Mouse (Mus musculus) hindbrain, embryonic 16.5 days (tissue): Measurements from ENCODE around the gene Nphs1. TPM values are rescaled to one million over a fixed set of nuclear protein-coding genes. Genes with fewer than 3 reads are reported as not detected.

Experiments used
- ATAC-seq: fragments of 200-750 bp; cut with Nextera tagmentation; 2 replicates; pipeline ENCODE4 v1.8.0; 2017; ENCODE audit warnings: moderate TSS enrichment, moderate library complexity
- H3K27ac ChIP-seq: fragments of 300-500 bp; sonication (generic); 2 replicates; pipeline ENCODE4 v1.5.1; 2014; ENCODE audit warnings: low read depth, mild to moderate bottlenecking, control low read depth, low read length, moderate library complexity
- H3K27me3 ChIP-seq: fragments of 300-500 bp; sonication (generic); replicated peaks from 2 replicates; pipeline ENCODE4 v1.6.1; 2014; ENCODE audit warnings: low read length; ENCODE audit not compliant: control insufficient read depth, insufficient read depth
- H3K36me3 ChIP-seq: fragments of 300-500 bp; sonication (generic); 2 replicates; pipeline ENCODE4 v1.6.1; 2014; ENCODE audit warnings: mild to moderate bottlenecking, low read length, moderate library complexity, mixed read lengths; ENCODE audit not compliant: control insufficient read depth, insufficient read depth
- H3K4me1 ChIP-seq: fragments of 300-500 bp; sonication (generic); 2 replicates; pipeline ENCODE4 v1.6.1; 2014; ENCODE audit warnings: low read depth, low read length; ENCODE audit not compliant: control insufficient read depth, insufficient read depth
- H3K4me2 ChIP-seq: fragments of 300-500 bp; sonication (generic); 2 replicates; pipeline ENCODE4 v1.6.1; 2014; ENCODE audit warnings: mild to moderate bottlenecking, low read length, control low read depth, moderate library complexity
- H3K4me3 ChIP-seq: fragments of 300-500 bp; sonication (generic); 2 replicates; pipeline ENCODE4 v1.5.1; 2014; ENCODE audit warnings: mild to moderate bottlenecking, low read length, control low read depth, moderate library complexity
- H3K9ac ChIP-seq: fragments of 300-500 bp; sonication (generic); 2 replicates; pipeline ENCODE4 v1.6.1; 2014; ENCODE audit warnings: low read depth, mild to moderate bottlenecking, control low read depth, low read length, moderate library complexity
- H3K9me3 ChIP-seq: fragments of 300-500 bp; sonication (generic); 2 replicates; pipeline ENCODE4 v1.6.1; 2014; ENCODE audit warnings: mild to moderate bottlenecking, low read length, moderate library complexity; ENCODE audit not compliant: control insufficient read depth
- WGBS: fragments of 180-500 bp; shearing (Covaris S2); extraction: QIAGEN DNeasy Blood & Tissue Kit; methylation state at CpG from one replicate; pipeline ENCODE4 v1.1.7; 2014; 5-methylcytosine and 5-hydroxymethylcytosine counted together
- polyA plus RNA-seq: library from polyadenylated mRNA; unstranded; fragments of >200 nt; fragmentation: Nextera tagmentation; extraction: Ambion mirVana; gene quantifications from 2 replicates; pipeline ENCODE4 v1.2.1, GENCODE M21; 2015

Gene Nphs1
- polyA plus RNA-seq, 1 experiment from 2014 or later = 0.98 TPM

DNA sequence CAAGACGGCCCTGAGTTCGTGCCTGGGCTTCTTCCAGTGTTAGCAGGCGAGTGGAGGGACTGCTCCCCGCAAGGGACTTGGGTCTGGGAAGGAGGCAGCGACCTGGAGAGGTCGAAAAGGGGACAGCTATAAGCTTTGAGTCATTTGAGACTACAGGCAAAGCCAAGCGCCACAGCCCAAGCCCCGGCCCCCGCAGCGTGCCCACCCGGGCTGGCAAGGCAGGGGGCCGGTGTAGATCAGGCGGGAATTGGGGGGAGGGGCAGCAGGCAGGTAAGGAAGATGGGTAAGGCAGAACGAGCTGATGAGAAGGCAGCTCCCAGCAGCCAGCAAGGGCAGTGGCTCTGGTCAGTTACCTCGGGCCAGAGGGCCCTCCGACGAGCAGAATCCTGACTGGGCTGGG, 68.3 kb downstream of the Nphs1 start:
- Histone ChIP-seq H3K9me3 (no peaks in the 10 kb centered on the region), H3K27ac (no peak overlapping the region), H3K4me1 (no peaks in the 10 kb centered on the region; the same call in none of the 2 replicates), H3K27me3 (no peaks in the 10 kb centered on the region), H3K36me3 (peaks cover 62% of the 10 kb centered on the region), H3K4me2 (no peak overlapping the region), H3K4me3 (no peak overlapping the region), H3K9ac (no peak overlapping the region)
- 36% methylated on average over 17 of the region's 17 CpGs for WGBS
- ATAC-seq = no peak

DNA sequence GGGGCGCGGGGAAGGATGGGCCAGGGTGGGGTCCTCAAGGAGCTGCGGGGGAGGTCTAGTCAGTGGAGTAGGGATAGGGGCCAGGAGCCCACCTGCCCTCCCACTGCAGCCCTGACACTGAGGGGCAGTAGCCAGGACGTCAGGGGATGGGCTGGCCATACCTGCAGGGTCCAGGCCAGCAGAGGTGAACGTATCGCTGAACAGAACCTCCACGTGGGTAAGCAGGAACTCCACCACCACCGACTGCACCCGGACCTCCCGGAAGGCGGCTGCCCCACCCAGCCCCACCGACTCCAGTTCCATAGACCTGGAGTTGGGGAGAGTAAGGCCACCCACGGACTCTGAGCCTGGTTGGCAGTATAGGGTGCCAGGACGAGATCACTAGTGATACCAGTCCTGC, 68.9 kb downstream of the Nphs1 start:
- no peaks in the 10 kb centered on the region for H3K27me3 ChIP-seq
- no peaks in the 10 kb centered on the region for H3K9me3 ChIP-seq
- peaks cover 5% of the 10 kb centered on the region for H3K4me1 ChIP-seq
- 78% methylated on average over 14 of the region's 14 CpGs for whole genome bisulfite sequencing
- no peak overlapping the region for H3K9ac ChIP-seq
- no peak overlapping the region for H3K27ac ChIP-seq
- no peak overlapping the region for H3K4me2 ChIP-seq
- peaks cover 62% of the 10 kb centered on the region for H3K36me3 ChIP-seq
- no peak overlapping the region for H3K4me3 ChIP-seq
- no peak for ATAC-seq

DNA sequence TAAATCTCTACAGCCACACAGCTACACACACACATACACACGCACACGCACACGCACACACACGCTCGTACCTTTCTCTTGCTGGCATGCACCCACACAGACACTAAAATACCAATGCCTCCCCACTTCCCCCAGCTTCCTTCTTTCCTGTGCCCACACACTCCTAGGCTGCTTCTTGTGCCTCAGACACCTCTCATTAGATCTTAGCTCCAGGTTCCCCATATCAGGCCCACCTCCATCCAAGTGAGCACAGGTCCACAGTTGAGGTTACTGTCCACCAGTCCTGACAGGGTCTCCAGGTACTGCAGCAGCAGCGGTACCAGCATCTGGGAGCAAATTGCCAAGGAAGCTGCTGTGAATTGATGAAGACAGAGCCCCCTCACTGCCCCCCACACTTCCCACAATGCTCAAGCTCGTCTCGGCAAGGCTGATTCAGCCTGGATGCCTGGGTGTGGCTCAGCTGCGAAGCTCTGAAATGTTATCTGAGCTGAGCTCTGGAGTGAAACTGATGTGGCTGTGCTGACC, 73.2 kb downstream of the Nphs1 start:
- no peak overlapping the region; the same call in 1 of the 2 replicates for H3K4me2 ChIP-seq
- no peaks in the 10 kb centered on the region for H3K9me3 ChIP-seq
- no peak overlapping the region for H3K27ac ChIP-seq
- ATAC-seq = no peak
- no peak overlapping the region for H3K9ac ChIP-seq
- WGBS = 80% methylated on average over 9 of the region's 9 CpGs
- peaks cover 38% of the 10 kb centered on the region for H3K36me3 ChIP-seq
- no peak overlapping the region for H3K4me3 ChIP-seq
- peaks cover 32% of the 10 kb centered on the region for H3K4me1 ChIP-seq
- no peaks in the 10 kb centered on the region for H3K27me3 ChIP-seq

DNA sequence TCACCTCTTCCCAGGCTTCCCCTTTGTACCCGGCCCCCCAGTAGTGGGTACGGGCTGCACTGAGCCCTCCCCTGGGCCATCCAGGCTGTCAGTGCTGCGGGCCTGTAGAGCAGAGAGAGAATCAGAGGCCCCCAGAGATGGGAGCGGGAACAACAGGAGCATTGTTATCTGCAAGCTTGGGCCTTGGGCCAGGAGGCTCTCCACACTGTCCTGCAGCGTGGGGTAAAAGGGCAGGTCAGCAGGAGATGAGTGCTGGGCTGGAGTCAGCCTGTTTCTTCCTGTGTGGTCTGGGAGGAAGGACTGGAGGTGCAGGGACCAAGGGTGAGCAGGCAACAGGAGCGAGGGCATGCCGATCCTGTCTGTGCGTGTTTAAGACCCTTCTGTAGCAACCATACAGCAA, 74.8 kb downstream of the Nphs1 start:
- Histone ChIP-seq H3K4me1 (peaks cover 32% of the 10 kb centered on the region), H3K4me3 (peak overlapping the region; percentile 79), H3K27me3 (no peaks in the 10 kb centered on the region), H3K4me2 (peak overlapping the region; percentile 88), H3K27ac (peak overlapping the region; percentile 51; the same call in 1 of the 2 replicates), H3K9me3 (no peaks in the 10 kb centered on the region), H3K9ac (peak overlapping the region; percentile 94), H3K36me3 (peaks cover 24% of the 10 kb centered on the region)
- peak; percentile 5 for ATAC-seq
- WGBS = 6% methylated on average over 8 of the region's 8 CpGs

DNA sequence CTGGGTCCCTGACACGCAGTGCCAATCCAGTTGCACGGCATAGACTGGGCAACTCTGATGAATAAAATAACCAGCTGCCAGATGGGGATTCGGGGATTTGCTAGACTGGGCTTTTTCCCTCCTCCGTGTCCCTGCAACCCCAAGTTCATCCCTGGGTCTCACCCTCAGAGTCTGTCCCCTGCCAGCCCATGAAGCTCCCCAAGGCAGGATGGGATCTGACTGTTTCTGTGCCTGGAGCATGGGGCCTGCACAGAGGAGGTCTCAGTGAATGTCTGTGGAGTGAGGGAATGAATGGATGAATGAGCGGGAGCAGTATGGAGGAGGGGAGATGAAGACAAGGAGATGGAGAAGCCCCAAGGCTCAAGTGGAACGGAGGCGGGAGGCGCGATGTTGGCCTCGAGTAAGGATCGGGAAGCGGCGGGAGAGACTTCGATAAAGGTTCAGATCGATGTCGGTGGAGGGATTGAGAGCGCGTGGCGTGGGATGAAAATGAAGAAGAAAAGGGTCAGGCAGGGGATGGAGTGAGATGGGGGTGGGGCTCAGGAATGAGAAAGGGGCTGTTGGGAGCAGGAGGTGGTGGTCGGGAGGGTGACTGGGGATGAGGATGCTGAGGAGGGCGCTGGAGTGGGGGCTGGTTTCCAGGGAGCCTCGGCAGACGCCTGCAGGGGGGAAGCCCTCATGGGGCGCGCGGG, 76.0 kb downstream of the Nphs1 start:
- Histone ChIP-seq H3K9me3 (no peaks in the 10 kb centered on the region), H3K4me2 (peak overlapping the region; percentile 88), H3K9ac (peak overlapping the region; percentile 94), H3K4me3 (peak overlapping the region; percentile 79), H3K27ac (peak overlapping the region; percentile 95), H3K36me3 (peaks cover 14% of the 10 kb centered on the region), H3K27me3 (no peaks in the 10 kb centered on the region), H3K4me1 (peaks cover 32% of the 10 kb centered on the region)
- peak; percentile 35 for ATAC-seq
- 1% methylated on average over 23 of the region's 26 CpGs for WGBS

DNA sequence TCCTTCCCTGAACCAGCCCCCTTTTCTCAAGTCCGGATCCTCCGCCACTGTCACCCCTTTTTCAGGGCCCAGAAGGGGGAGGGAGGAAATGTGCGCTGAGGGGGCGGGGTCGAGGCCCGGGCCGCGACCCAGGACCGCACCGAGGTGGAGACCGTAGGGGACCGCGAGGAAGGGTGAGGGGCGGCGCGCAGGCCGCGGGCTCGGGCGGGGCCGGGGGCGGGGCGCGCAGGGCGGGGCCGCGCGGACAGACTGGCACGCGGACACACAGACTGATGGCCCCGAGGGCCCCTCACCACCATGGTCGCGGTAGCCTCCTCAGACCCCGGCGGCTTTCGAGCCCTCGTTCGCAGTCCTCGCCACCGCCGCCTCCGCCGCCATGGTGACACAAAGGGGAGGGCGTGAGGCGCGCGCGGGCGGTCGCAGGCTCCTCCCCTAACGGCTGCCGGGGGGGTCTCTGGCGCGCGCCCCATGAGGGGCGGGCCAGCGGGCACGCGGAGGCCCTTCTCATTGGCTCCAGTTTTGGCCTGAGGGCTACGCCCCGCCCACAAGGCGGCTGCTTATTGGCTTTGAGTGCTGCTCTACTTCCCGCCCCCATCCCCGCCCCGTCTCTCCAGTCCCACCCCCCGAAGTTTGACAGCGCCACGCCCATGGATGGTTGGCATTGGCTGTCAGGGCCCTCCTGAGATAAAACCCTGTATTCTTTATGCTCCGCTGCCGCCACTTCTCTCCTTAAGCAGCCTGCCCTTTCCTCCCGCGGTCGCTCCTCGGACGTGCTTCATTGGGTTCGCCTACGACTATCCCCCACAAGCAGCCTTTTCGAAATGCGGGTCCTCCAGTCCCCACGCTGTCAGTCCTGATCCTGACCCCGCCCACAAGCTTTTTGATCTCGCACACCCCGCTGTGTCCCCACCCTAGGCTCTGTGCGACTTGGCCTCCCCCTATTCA, 76.8 kb downstream of the Nphs1 start, which contains the start of gene Arhgap33:
TSS of gene Arhgap33 (minus strand) at position 428 of the 945 bp plus-strand sequence.
- peak; percentile 93 for ATAC-seq
- H3K4me1 ChIP-seq = peaks cover 32% of the 10 kb centered on the region
- H3K4me2 ChIP-seq = peak within 1 kb of the TSS; percentile 88
- peak within 1 kb of the TSS; percentile 79 for H3K4me3 ChIP-seq
- H3K27me3 ChIP-seq = no peaks in the 10 kb centered on the region
- WGBS = under 1% methylated on average over 43 of the region's 84 CpGs
- H3K9me3 ChIP-seq = no peaks in the 10 kb centered on the region
- H3K36me3 ChIP-seq = peaks cover 11% of the 10 kb centered on the region
- H3K9ac ChIP-seq = peak within 1 kb of the TSS; percentile 94
- peak within 1 kb of the TSS; percentile 95 for H3K27ac ChIP-seq

Other genes starting within 250 kb of the Nphs1 start
- 168 and 175 TPM in 2 replicates for gene Polr2i, start 226.4 kb upstream of the Nphs1 start, polyA plus RNA-seq
- 465 and 500 TPM in 2 replicates for gene Tbcb, start 226.0 kb upstream of the Nphs1 start, polyA plus RNA-seq
- gene Ovol3, start 222.6 kb upstream of the Nphs1 start, polyA plus RNA-seq = not detected in 2 replicates
- 0.66 and 0.86 TPM in 2 replicates for gene Thap8, start 178.2 kb upstream of the Nphs1 start, polyA plus RNA-seq
- gene Wdr62, start 177.9 kb upstream of the Nphs1 start, polyA plus RNA-seq = 3.9 and 5.6 TPM in 2 replicates
- gene Clip3, start 166.6 kb upstream of the Nphs1 start, polyA plus RNA-seq = 96.5 and 138 TPM in 2 replicates
- 124 and 131 TPM in 2 replicates for gene Alkbh6, start 149.6 kb upstream of the Nphs1 start, polyA plus RNA-seq
- gene Syne4, start 143.5 kb upstream of the Nphs1 start, polyA plus RNA-seq = 14.6 and 14.8 TPM in 2 replicates
- 0.21 and 0.54 TPM in 2 replicates for gene E130208F15Rik, start 136.6 kb upstream of the Nphs1 start, polyA plus RNA-seq
- 16.8 and 17.0 TPM in 2 replicates for gene Sdhaf1, start 134.4 kb upstream of the Nphs1 start, polyA plus RNA-seq
- gene Lrfn3, start 95.5 kb upstream of the Nphs1 start, polyA plus RNA-seq = 15.8 and 16.8 TPM in 2 replicates
- 29.7 and 31.5 TPM in 2 replicates for gene Tyrobp, start 44.6 kb upstream of the Nphs1 start, polyA plus RNA-seq
- gene Hcst, start 38.5 kb upstream of the Nphs1 start, polyA plus RNA-seq = 0.95 and 0.97 TPM in 2 replicates
- 2.5 and 2.9 TPM in 2 replicates for gene Nfkbid, start 36.6 kb upstream of the Nphs1 start, polyA plus RNA-seq
- gene Aplp1, start 12.8 kb upstream of the Nphs1 start, polyA plus RNA-seq = 742 and 752 TPM in 2 replicates
- gene Kirrel2, start 625 bp upstream of the Nphs1 start, polyA plus RNA-seq = 3.0 and 4.2 TPM in 2 replicates
- gene Prodh2, start 35.3 kb downstream of the Nphs1 start, polyA plus RNA-seq = not detected in 2 replicates
- 94.8 and 134 TPM in 2 replicates for gene Arhgap33, start 76.7 kb downstream of the Nphs1 start, polyA plus RNA-seq
- gene Hspb6, start 93.9 kb downstream of the Nphs1 start, polyA plus RNA-seq = 14.2 TPM in 2 replicates
- gene Proser3, start 94.0 kb downstream of the Nphs1 start, polyA plus RNA-seq = 6.8 and 7.5 TPM in 2 replicates
- 51.0 and 58.7 TPM in 2 replicates for gene Lin37, start 101.5 kb downstream of the Nphs1 start, polyA plus RNA-seq
- 86.8 and 96.9 TPM in 2 replicates for gene U2af1l4, start 105.0 kb downstream of the Nphs1 start, polyA plus RNA-seq
- gene Gm49396, start 105.0 kb downstream of the Nphs1 start, polyA plus RNA-seq = 13.7 and 17.4 TPM in 2 replicates
- gene Psenen, start 105.3 kb downstream of the Nphs1 start, polyA plus RNA-seq = 121 and 132 TPM in 2 replicates
- gene Igflr1, start 107.1 kb downstream of the Nphs1 start, polyA plus RNA-seq = 4.0 and 6.8 TPM in 2 replicates
- 8.1 and 9.3 TPM in 2 replicates for gene Kmt2b, start 130.4 kb downstream of the Nphs1 start, polyA plus RNA-seq
- 0.11 and 0.21 TPM in 2 replicates for gene Zbtb32, start 140.6 kb downstream of the Nphs1 start, polyA plus RNA-seq
- 0.70 and 0.72 TPM in 2 replicates for gene Upk1a, start 154.5 kb downstream of the Nphs1 start, polyA plus RNA-seq
- 1,112 and 1,310 TPM in 2 replicates for gene Cox6b1, start 167.8 kb downstream of the Nphs1 start, polyA plus RNA-seq
- gene Etv2, start 177.5 kb downstream of the Nphs1 start, polyA plus RNA-seq = not detected in 2 replicates
- 125 and 128 TPM in 2 replicates for gene Rbm42, start 192.0 kb downstream of the Nphs1 start, polyA plus RNA-seq
- 25.7 and 28.8 TPM in 2 replicates for gene Haus5, start 206.7 kb downstream of the Nphs1 start, polyA plus RNA-seq
- not detected in 2 replicates for gene Pmis2, start 213.3 kb downstream of the Nphs1 start, polyA plus RNA-seq
- not detected in 2 replicates for gene 2200002J24Rik, start 240.6 kb downstream of the Nphs1 start, polyA plus RNA-seq